Mouse (Mus musculus) olfactory bulb, adult 2 months (tissue): ENCODE measurements at regions not wholly inside any gene's neighbourhood (a gene's known extent, or its start where the extent isn't known, plus 50 kb on each side); places are given as distances from the start of the nearest gene placed in this dataset.

Experiments used
- CTCF ChIP-seq: fragments of 200-500 bp; IDR thresholded peaks from 2 replicates; pipeline ENCODE4 v1.5.1; 2012; ENCODE audit warnings: low read depth, mild to moderate bottlenecking, low read length, moderate library complexity; ENCODE audit not compliant: insufficient read depth
- POLR2A ChIP-seq: fragments of 200-500 bp; IDR thresholded peaks from 2 replicates; pipeline ENCODE4 v1.6.1; 2012; ENCODE audit warnings: mild to moderate bottlenecking, low read depth, low read length, moderate library complexity; ENCODE audit not compliant: insufficient read depth

GRCm38 (mm10) chr17:9579401-9580371, 89.8 kb downstream of the Pabpc6 start:
- no peak for TF ChIP-seq CTCF
- TF ChIP-seq POLR2A: no peak
